Mouse (Mus musculus) heart, adult 2 months (tissue): ENCODE measurements around the gene Itln1.

Source experiments
- CTCF ChIP-seq: fragments of 200-600 bp; IDR thresholded peaks from 2 replicates; pipeline ENCODE4 v1.8.1; 2022; ENCODE audit warnings: antibody characterized with exemption, mild to moderate bottlenecking, moderate library complexity
- EP300 ChIP-seq: fragments of 200-500 bp; IDR thresholded peaks from 2 replicates; pipeline ENCODE4 v1.6.1; 2011; ENCODE audit warnings: low read depth, low read length, control low read depth; ENCODE audit not compliant: insufficient read depth
- POLR2A ChIP-seq: fragments of 200-500 bp; IDR thresholded peaks from 2 replicates; pipeline ENCODE4 v1.6.1; 2011; ENCODE audit warnings: mild to moderate bottlenecking, low read depth, low read length, control low read depth; ENCODE audit not compliant: insufficient read depth

DNA sequence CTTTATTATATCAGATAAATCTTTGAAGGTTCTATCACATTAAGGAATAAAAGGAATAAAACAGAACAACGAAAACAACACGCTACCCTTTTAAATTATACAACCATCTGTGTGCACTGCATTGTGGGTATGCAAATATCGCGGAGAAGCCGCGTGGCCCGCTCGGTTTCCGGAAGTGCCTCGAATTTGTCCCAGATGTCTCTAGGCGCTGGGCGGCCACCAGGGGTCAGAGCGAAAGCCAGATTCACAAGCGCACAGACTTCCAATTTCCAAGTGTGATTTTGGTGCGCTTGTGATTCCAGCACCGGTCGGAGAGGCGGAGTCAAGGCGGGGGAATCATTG is 31.9 kb downstream of the Itln1 start, which contains the start of gene Alyref2:
- TF ChIP-seq CTCF (peak; percentile 90), POLR2A (no peak; the same call in 1 of the 2 replicates), EP300 (peak; percentile 81; the same call in 1 of the 2 replicates)
